Mouse (Mus musculus) left cerebral cortex, postnatal 10 days (tissue): ENCODE results near the gene Kbtbd12. TPM values are rescaled to one million over a fixed set of nuclear protein-coding genes. Genes with fewer than 3 reads are reported as not detected.

Experiments
- DNase-seq, 2 experiments: peaks; one replicate each; pipeline ENCODE4 v3.0.0; 2021 to 2022; ENCODE audit warnings: low spot score in 2 of 2, mixed read lengths in 1 of 2; ENCODE audit errors: extremely low spot score in 1 of 2
- intact Hi-C: fragments of 180-260 bp; cut with DNase I; formaldehyde crosslinking; loops from one replicate; pipeline ENCODE4 v1.15.1; 2025
- total RNA-seq, 2 experiments: library from RNA; stranded (reverse); gene quantifications; 2 replicates each; pipeline ENCODE4 v1.2.3; 2021

Kbtbd12 gene
- total RNA-seq, 2 experiments from 2014 or later, result 0.20 to 0.56 TPM

- intact Hi-C loops, result no loop called here
- no peak for DNase-seq
These were observed 119.9 kb downstream of the Kbtbd12 start for GRCm38 (mm10) chr6:88517701-88518403.

- DNase-seq, result peak in 1 of 2 experiments; percentile 12
- intact Hi-C loops, result no loop called here
These were observed 121.1 kb downstream of the Kbtbd12 start for GRCm38 (mm10) chr6:88516667-88517066.

DNA sequence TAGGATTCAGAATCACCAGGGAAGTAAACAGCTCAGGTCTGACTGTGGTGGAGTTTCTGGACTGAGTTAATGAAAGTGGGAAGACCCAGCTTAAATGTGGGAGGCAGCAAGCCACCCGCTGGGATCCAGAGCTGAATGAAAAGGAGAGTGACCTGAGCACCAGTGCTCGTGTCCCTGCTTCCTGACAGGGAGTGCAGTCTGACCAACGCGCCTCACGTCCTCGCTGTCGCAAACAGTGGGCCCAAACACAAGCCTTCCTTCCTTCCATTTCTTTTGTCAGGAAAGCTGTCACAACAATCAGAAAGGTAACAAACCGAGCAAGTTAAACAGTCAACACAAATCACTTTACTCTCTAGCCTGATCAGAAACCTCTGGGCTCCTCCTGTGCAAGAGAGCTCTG is 121.8 kb downstream of the Kbtbd12 start:
- DNase-seq, result peak in 1 of 2 experiments; percentile 12
- intact Hi-C loops, result no loop called here

GRCm38 (mm10) chr6:88514546-88514945 is 123.2 kb downstream of the Kbtbd12 start:
- intact Hi-C loops, result no loop called here
- no peak for DNase-seq

- DNase-seq, result no peak
- intact Hi-C loops, result no loop called here
These were observed 123.8 kb downstream of the Kbtbd12 start for GRCm38 (mm10) chr6:88513984-88514383.

GRCm38 (mm10) chr6:88503044-88503443 is 134.7 kb downstream of the Kbtbd12 start:
- intact Hi-C loops, result loop anchor here (5.0 kb wide), 1 partner anchor 391 kb away; no protein-coding TSS in a partner anchor
- no peak for DNase-seq

- intact Hi-C loops, result loop anchor here (5.0 kb wide), 1 partner anchor 390 kb away; no protein-coding TSS in a partner anchor
- DNase-seq, result no peak
These were observed 135.4 kb downstream of the Kbtbd12 start for GRCm38 (mm10) chr6:88502030-88502970.

GRCm38 (mm10) chr6:88500405-88500767 is 137.4 kb downstream of the Kbtbd12 start:
- no peak for DNase-seq
- intact Hi-C loops, result loop anchor here (5.0 kb wide), 1 partner anchor 388 kb away; no protein-coding TSS in a partner anchor

GRCm38 (mm10) chr6:88499481-88500404 is 138.0 kb downstream of the Kbtbd12 start:
- intact Hi-C loops, result loop anchor here (5.0 kb wide), 1 partner anchor 387 kb away; no protein-coding TSS in a partner anchor

More at GRCm38 (mm10) chr6:88499481-88500404, 138.0 kb downstream of the Kbtbd12 start:
- peak in 1 of 2 experiments; percentile 85 for DNase-seq

Other genes with a start within 250 kb of the Kbtbd12 start
- gene Eefsec, start 191.4 kb downstream of the Kbtbd12 start, total RNA-seq, result 10 to 100 TPM; 22.2 to 24.1 TPM
- gene Ruvbl1, start 172.5 kb downstream of the Kbtbd12 start, total RNA-seq, result 10 to 100 TPM; 32.5 to 35.2 TPM
- gene Sec61a1, start 119.0 kb downstream of the Kbtbd12 start, total RNA-seq, result 100 to 1,000 TPM; 114 to 118 TPM
- gene Mgll, start 86.5 kb upstream of the Kbtbd12 start, total RNA-seq, result 100 to 1,000 TPM; 105 to 106 TPM
- gene Abtb1, start 204.0 kb upstream of the Kbtbd12 start, total RNA-seq, result 10 to 100 TPM; 31.2 to 31.3 TPM
- gene Podxl2, start 237.1 kb upstream of the Kbtbd12 start, total RNA-seq, result 100 to 1,000 TPM; 291 to 304 TPM